In the genomic region with DNA sequence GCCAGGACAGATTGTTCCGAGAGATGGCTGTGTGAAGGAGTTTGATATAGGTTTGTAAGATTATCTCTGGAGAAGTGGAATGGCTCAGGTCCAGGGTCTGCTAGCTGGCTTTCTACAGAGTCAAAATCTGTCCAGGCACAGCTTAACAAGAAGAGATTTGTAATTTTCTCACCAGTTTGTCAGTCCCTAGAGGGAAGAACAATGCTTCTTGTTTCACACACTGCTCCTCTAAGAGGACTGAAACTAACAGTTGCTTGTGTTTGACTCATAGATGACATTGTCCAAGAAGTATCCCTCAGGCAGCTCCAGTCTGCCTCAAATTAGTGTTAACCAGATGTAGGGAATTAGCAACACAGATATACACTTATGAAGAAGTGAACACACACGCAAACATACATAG, we compare ENCODE assay signal across 32 mouse cellular contexts.
DNase-seq lines count a peak whose midpoint lies in the region; ATAC-seq and TF ChIP-seq lines count a peak whose summit lies in the region.
"Had no signal": no experiment of that assay in that cellular context is flagged by ENCODE, and none has a peak within 500 bp of the region (broad histone marks: within the 10 kb centered on the region; RNA-seq: fewer than 3 reads in every experiment).

No protein-coding gene starts in this region.

- no peak overlapping the region for H3K4me3 ChIP-seq in limb, embryonic 14.5 days (replicated peaks; ENCODE audit: low read length)
- no peak overlapping the region for H3K4me3 ChIP-seq in limb, embryonic 10.5 days
- H3K4me3 ChIP-seq in midbrain, embryonic 14.5 days (replicated peaks; ENCODE audit: low read depth, low read length) = no peak overlapping the region
- H3K4me3 ChIP-seq: embryonic facial prominence, embryonic 15.5 days; forebrain, embryonic 10.5 days; heart, embryonic 13.5 days; limb, embryonic 15.5 days; myocyte; neural tube, embryonic 13.5 days had no signal

- WGBS in limb, embryonic 14.5 days = 78% methylated on average over 2 of the region's 2 CpGs
- WGBS in limb, embryonic 10.5 days = 91% methylated on average over 2 of the region's 2 CpGs
- WGBS in midbrain, embryonic 14.5 days = 95% methylated on average over 2 of the region's 2 CpGs

- no peak for ATAC-seq in limb, embryonic 14.5 days (ENCODE audit: low FRiP score, low read depth)
- ATAC-seq in midbrain, embryonic 14.5 days (ENCODE audit: low FRiP score, low TSS enrichment) = no peak
- ATAC-seq in megakaryocyte progenitor cell, adult 5-6 weeks (replicated peaks; ENCODE audit: poor library complexity) = no peak
- ATAC-seq: CD4-positive, CD25-positive, alpha-beta regulatory T cell, adult 4 months; forebrain, embryonic 16.5 days; hindbrain, postnatal 0 days; intestine, postnatal 0 days; midbrain, embryonic 16.5 days; Patski had no signal

- intact Hi-C loops in gastrocnemius, postnatal 36 days (cut with DNase I) = no loop called here

- H3K27ac ChIP-seq in limb, embryonic 14.5 days (replicated peaks; ENCODE audit: low read depth, low read length) = no peak overlapping the region
- H3K27ac ChIP-seq in limb, embryonic 10.5 days = no peak overlapping the region
- no peak overlapping the region for H3K27ac ChIP-seq in midbrain, embryonic 14.5 days (replicated peaks; ENCODE audit: low read depth, low read length)
- H3K27ac ChIP-seq: embryonic facial prominence, embryonic 15.5 days; forebrain, embryonic 10.5 days; heart, embryonic 13.5 days; hindbrain, postnatal 0 days; limb, embryonic 15.5 days; liver, embryonic 14.5 days; neural tube, embryonic 13.5 days had no signal

- H3K27me3 ChIP-seq in limb, embryonic 14.5 days (ENCODE audit: control insufficient read depth, insufficient read depth, low read length) = no peaks in the 10 kb centered on the region
- H3K27me3 ChIP-seq in limb, embryonic 10.5 days (ENCODE audit: low read depth, poor library complexity, severe bottlenecking) = no peaks in the 10 kb centered on the region
- H3K27me3 ChIP-seq in midbrain, embryonic 14.5 days (ENCODE audit: control insufficient read depth, insufficient read depth, low read length) = no peaks in the 10 kb centered on the region
- H3K27me3 ChIP-seq: embryonic facial prominence, embryonic 15.5 days; heart, embryonic 13.5 days; limb, embryonic 15.5 days; neural tube, embryonic 13.5 days; Patski had no signal

- H3K4me2 ChIP-seq in limb, embryonic 14.5 days (replicated peaks; ENCODE audit: low read depth, low read length, severe bottlenecking) = no peak overlapping the region
- no peak overlapping the region for H3K4me2 ChIP-seq in midbrain, embryonic 14.5 days (ENCODE audit: low read length)
- H3K4me2 ChIP-seq: embryonic facial prominence, embryonic 15.5 days; heart, embryonic 13.5 days; limb, embryonic 15.5 days; neural tube, embryonic 13.5 days had no signal

- H3K4me1 ChIP-seq in limb, embryonic 14.5 days (ENCODE audit: control insufficient read depth, insufficient read depth, low read length) = no peaks in the 10 kb centered on the region
- no peaks in the 10 kb centered on the region for H3K4me1 ChIP-seq in limb, embryonic 10.5 days
- no peaks in the 10 kb centered on the region for H3K4me1 ChIP-seq in midbrain, embryonic 14.5 days (ENCODE audit: control insufficient read depth, insufficient read depth, low read length)
- H3K4me1 ChIP-seq: embryonic facial prominence, embryonic 15.5 days; forebrain, embryonic 10.5 days; limb, embryonic 15.5 days; neural tube, embryonic 13.5 days had no signal

- peak; percentile 12 for DNase-seq in gastrocnemius, adult 18-20 months (ENCODE audit: low spot score)
- no peak for DNase-seq in gastrocnemius, postnatal 36 days
- peak; percentile 47 for DNase-seq in limb, embryonic 14.5 days (ENCODE audit: low spot score)
- DNase-seq in limb, embryonic 10.5 days (ENCODE audit: low spot score) = no peak
- peak; percentile 31 for DNase-seq in adipocyte (ENCODE audit: low spot score)
- peak; percentile 11 for DNase-seq in heart, postnatal 4 days
- DNase-seq in midbrain, embryonic 14.5 days = no peak
- DNase-seq: adrenal gland, adult 8-10 months; cerebellum, adult 2 months; cerebellum, postnatal 25 days; embryo, embryonic 11 days; gastrocnemius, postnatal 14 days; layer of hippocampus, adult 9-11 months; lung, postnatal 4 days; retina, postnatal 1 day; right cerebral cortex, postnatal 25 days; thymus, adult 18-20 months; thymus, postnatal 4 days had no signal

- no peaks in the 10 kb centered on the region for H3K9me3 ChIP-seq in limb, embryonic 14.5 days (ENCODE audit: control insufficient read depth, low read length)
- H3K9me3 ChIP-seq in limb, embryonic 10.5 days (replicated peaks) = no peaks in the 10 kb centered on the region
- H3K9me3 ChIP-seq in midbrain, embryonic 14.5 days (ENCODE audit: control insufficient read depth, low read length) = no peaks in the 10 kb centered on the region
- H3K9me3 ChIP-seq: embryonic facial prominence, embryonic 15.5 days; forebrain, embryonic 10.5 days; heart, embryonic 13.5 days; limb, embryonic 15.5 days; neural tube, embryonic 13.5 days had no signal

- H3K36me3 ChIP-seq in limb, embryonic 14.5 days (ENCODE audit: control insufficient read depth, insufficient read depth, low read length) = no peaks in the 10 kb centered on the region
- no peaks in the 10 kb centered on the region for H3K36me3 ChIP-seq in limb, embryonic 10.5 days
- no peaks in the 10 kb centered on the region for H3K36me3 ChIP-seq in midbrain, embryonic 14.5 days (ENCODE audit: control insufficient read depth, insufficient read depth, low read length)
- H3K36me3 ChIP-seq: embryonic facial prominence, embryonic 15.5 days; forebrain, embryonic 10.5 days; heart, embryonic 13.5 days; limb, embryonic 15.5 days; neural tube, embryonic 13.5 days had no signal

- no peak overlapping the region for H3K9ac ChIP-seq in limb, embryonic 14.5 days (ENCODE audit: low read depth, low read length, severe bottlenecking)
- no peak overlapping the region for H3K9ac ChIP-seq in midbrain, embryonic 14.5 days (replicated peaks; ENCODE audit: low read length)
- H3K9ac ChIP-seq: embryonic facial prominence, embryonic 15.5 days; heart, embryonic 13.5 days; limb, embryonic 15.5 days; liver, embryonic 14.5 days; neural tube, embryonic 13.5 days had no signal

- no peak for TF ChIP-seq POLR2A in limb, embryonic 14.5 days (IDR thresholded peaks at IDR 0.05; ENCODE audit: borderline replicate concordance, extremely low read depth, insufficient read depth, insufficient read length)

Comparison
In these comparisons a context has a peak if more than half of its experiments do, and no peak if none do; other contexts are left out.
1. DNase-seq: peak in gastrocnemius, adult 18-20 months (single experiment), limb, embryonic 14.5 days (single experiment), adipocyte (single experiment) and heart, postnatal 4 days (single experiment); none in gastrocnemius, postnatal 36 days (0 of 2), limb, embryonic 10.5 days (single experiment) and midbrain, embryonic 14.5 days (single experiment).